Mouse (Mus musculus): ENCODE results near the gene Aptx. TPM values are rescaled to one million over a fixed set of nuclear protein-coding genes. Genes with fewer than 3 reads are reported as not detected.

Gene Aptx
- polyA plus RNA-seq, 1 experiment from 2014 or later: 50.8 TPM

- no peaks in the 10 kb centered on the region for H3K9me3 ChIP-seq
- 0 out of 2 replicates have a peak, but pooled peaks cover 3% of the 10 kb centered on the region for H3K36me3 ChIP-seq
- H3K27me3 ChIP-seq: no peaks in the 10 kb centered on the region
- ATAC-seq (ENCODE audit: low FRiP score, low read depth): no peak
- peak overlapping the region; percentile 70 for H3K4me3 ChIP-seq
- WGBS: 85% methylated on average over 3 of the region's 3 CpGs
- H3K9ac ChIP-seq (replicated peaks): no peak overlapping the region
- H3K27ac ChIP-seq (replicated peaks): no peak overlapping the region
- H3K4me1 ChIP-seq: peaks cover 25% of the 10 kb centered on the region
- H3K4me2 ChIP-seq (replicated peaks): peak overlapping the region; percentile 75
Observed at GRCm38 (mm10) chr4:40701796-40702195, 1.2 kb downstream of the Aptx start.

- Histone ChIP-seq H3K27me3 (no peaks in the 10 kb centered on the region), H3K36me3 (peaks cover 16% of the 10 kb centered on the region), H3K27ac (replicated peaks) (no peak overlapping the region), H3K4me3 (no peak overlapping the region), H3K4me2 (replicated peaks) (no peak overlapping the region), H3K9ac (replicated peaks) (no peak overlapping the region), H3K9me3 (no peaks in the 10 kb centered on the region), H3K4me1 (peaks cover 25% of the 10 kb centered on the region)
- 85% methylated on average over 8 of the region's 8 CpGs for WGBS
- no peak for ATAC-seq (ENCODE audit: low FRiP score, low read depth)
Observed at GRCm38 (mm10) chr4:40700216-40700615, 2.8 kb downstream of the Aptx start.

GRCm38 (mm10) chr4:40697059-40697458 lies 5.9 kb downstream of the Aptx start:
- WGBS: 85% methylated on average over 7 of the region's 7 CpGs
- Histone ChIP-seq H3K9me3 (no peaks in the 10 kb centered on the region), H3K4me3 (no peak overlapping the region), H3K9ac (replicated peaks) (no peak overlapping the region), H3K27me3 (no peaks in the 10 kb centered on the region), H3K36me3 (peaks cover 45% of the 10 kb centered on the region), H3K27ac (replicated peaks) (no peak overlapping the region), H3K4me2 (replicated peaks) (no peak overlapping the region), H3K4me1 (peaks cover 11% of the 10 kb centered on the region)
- no peak for ATAC-seq (ENCODE audit: low FRiP score, low read depth)

DNA sequence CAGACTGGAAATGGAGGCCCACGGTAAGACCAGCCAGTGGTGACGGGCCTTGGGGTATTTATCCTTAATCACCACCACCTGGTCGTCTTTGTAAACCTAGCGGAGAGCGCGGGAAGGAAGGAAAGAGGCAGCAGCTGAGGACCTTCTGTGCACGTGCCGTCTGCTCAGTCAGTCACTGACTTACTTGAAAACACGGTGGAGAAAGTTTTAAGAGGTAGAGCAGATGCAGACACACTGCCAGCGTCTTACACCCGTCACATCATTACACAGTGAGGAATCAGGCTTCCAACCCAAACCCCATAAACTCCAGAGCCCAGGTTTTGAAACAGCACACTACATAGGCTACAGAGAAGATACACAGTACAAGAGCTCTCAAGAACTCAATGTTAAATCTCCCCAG lies 11.9 kb downstream of the Aptx start:
- Histone ChIP-seq H3K4me1 (no peaks in the 10 kb centered on the region), H3K4me2 (replicated peaks) (no peak overlapping the region), H3K9ac (replicated peaks) (no peak overlapping the region), H3K36me3 (peaks cover 79% of the 10 kb centered on the region), H3K9me3 (no peaks in the 10 kb centered on the region), H3K27me3 (no peaks in the 10 kb centered on the region), H3K27ac (replicated peaks) (no peak overlapping the region), H3K4me3 (no peak overlapping the region)
- WGBS: 82% methylated on average over 11 of the region's 11 CpGs
- ATAC-seq (ENCODE audit: low FRiP score, low read depth): no peak

DNA sequence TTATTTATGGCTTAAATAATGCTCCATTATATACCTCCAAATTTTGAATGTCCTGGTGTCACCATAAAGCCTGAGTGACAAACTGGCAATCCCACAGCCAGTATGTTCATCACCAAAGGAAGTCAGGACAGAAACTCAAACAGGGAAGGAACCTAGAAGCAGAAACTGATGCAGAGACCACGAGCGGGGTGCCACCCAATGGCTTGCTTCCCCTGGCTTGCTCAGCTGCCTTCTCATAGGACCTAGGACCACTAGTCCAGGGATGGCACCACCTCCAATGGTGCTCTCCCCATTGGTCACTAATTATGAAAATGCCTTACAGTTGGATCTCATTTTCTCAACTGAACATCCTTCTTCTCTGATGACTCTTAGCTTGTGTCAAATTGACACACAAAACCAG lies 19.7 kb downstream of the Aptx start:
- Histone ChIP-seq H3K27ac (replicated peaks) (no peak overlapping the region), H3K36me3 (peaks cover 28% of the 10 kb centered on the region), H3K27me3 (no peaks in the 10 kb centered on the region), H3K4me1 (no peaks in the 10 kb centered on the region), H3K4me2 (replicated peaks) (no peak overlapping the region), H3K9ac (replicated peaks) (no peak overlapping the region), H3K4me3 (no peak overlapping the region), H3K9me3 (no peaks in the 10 kb centered on the region)
- no peak for ATAC-seq (ENCODE audit: low FRiP score, low read depth)
- WGBS: 87% methylated on average over 2 of the region's 2 CpGs

DNA sequence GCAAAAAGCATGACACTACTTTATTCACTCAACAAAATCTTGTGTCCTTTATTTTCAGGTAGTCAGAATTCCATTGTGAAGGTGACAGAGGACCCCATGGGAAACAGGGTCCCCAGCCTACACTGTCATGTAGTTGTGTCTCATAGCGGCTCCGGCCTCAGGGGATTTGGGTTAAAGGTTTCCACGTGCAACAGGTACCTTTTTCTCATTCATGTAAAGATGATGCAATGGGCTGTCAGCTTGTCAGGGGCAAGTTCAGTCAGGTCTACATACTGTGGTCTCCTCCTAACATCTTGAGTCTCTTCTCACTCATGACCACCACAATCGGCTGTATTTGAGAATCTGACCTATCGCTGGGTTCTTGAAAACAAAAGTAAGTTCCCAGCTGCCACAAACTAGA lies 20.6 kb downstream of the Aptx start:
- WGBS: 97% methylated on average over 5 of the region's 5 CpGs
- Histone ChIP-seq H3K36me3 (peaks cover 20% of the 10 kb centered on the region), H3K27me3 (0 out of 2 replicates have a peak, but pooled peaks cover 2% of the 10 kb centered on the region), H3K27ac (replicated peaks) (no peak overlapping the region), H3K4me1 (no peaks in the 10 kb centered on the region), H3K4me3 (no peak overlapping the region), H3K9ac (replicated peaks) (no peak overlapping the region), H3K4me2 (replicated peaks) (no peak overlapping the region), H3K9me3 (no peaks in the 10 kb centered on the region)
- 0 out of 2 replicates have a peak, but pooled peaks have one; percentile 7 for ATAC-seq (ENCODE audit: low FRiP score, low read depth)

GRCm38 (mm10) chr4:40681908-40682307 lies 21.1 kb downstream of the Aptx start:
- no peak overlapping the region for H3K4me2 ChIP-seq (replicated peaks)
- H3K9ac ChIP-seq (replicated peaks): no peak overlapping the region
- WGBS: 28% methylated on average over 3 of the region's 3 CpGs
- H3K36me3 ChIP-seq: peaks cover 17% of the 10 kb centered on the region
- peaks cover 3% of the 10 kb centered on the region; the same call in 1 of the 2 replicates for H3K4me1 ChIP-seq
- no peak overlapping the region for H3K27ac ChIP-seq (replicated peaks)
- H3K9me3 ChIP-seq: no peaks in the 10 kb centered on the region
- H3K27me3 ChIP-seq: 0 out of 2 replicates have a peak, but pooled peaks cover 2% of the 10 kb centered on the region
- ATAC-seq (ENCODE audit: low FRiP score, low read depth): no peak
- H3K4me3 ChIP-seq: no peak overlapping the region

- H3K27ac ChIP-seq (replicated peaks): no peak overlapping the region
- peaks cover 11% of the 10 kb centered on the region; the same call in 1 of the 2 replicates for H3K4me1 ChIP-seq
- ATAC-seq (ENCODE audit: low FRiP score, low read depth): 0 out of 2 replicates have a peak, but pooled peaks have one; percentile 4
- 48% methylated on average over 5 of the region's 5 CpGs for WGBS
- H3K36me3 ChIP-seq: 0 out of 2 replicates have a peak, but pooled peaks cover 2% of the 10 kb centered on the region
- H3K4me3 ChIP-seq: no peak overlapping the region
- no peak overlapping the region for H3K4me2 ChIP-seq (replicated peaks)
- no peaks in the 10 kb centered on the region for H3K9me3 ChIP-seq
- H3K9ac ChIP-seq (replicated peaks): no peak overlapping the region
- 0 out of 2 replicates have a peak, but pooled peaks cover 2% of the 10 kb centered on the region for H3K27me3 ChIP-seq
Observed at GRCm38 (mm10) chr4:40680250-40680860, 22.6 kb downstream of the Aptx start.

DNA sequence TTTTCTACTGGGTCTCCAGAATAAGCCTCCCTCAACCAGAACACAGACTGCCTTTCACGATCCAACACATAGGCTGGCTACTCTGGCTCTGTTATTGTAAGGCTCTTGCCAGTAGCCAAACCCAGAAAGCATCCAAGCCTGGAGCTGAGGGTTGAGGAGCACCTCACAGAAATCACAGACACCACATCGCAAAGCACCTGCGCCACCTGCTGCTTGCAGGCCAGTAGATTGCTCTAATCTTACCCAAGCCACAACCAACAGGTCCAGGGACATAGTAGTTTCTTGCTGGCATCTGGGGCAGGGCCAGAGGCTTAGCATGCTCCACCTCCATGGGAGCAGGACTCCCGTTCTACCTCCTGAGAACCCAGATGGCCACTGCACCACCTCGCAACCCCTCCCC lies 25.9 kb downstream of the Aptx start:
- H3K9me3 ChIP-seq: no peaks in the 10 kb centered on the region
- no peak overlapping the region for H3K27ac ChIP-seq (replicated peaks)
- H3K4me2 ChIP-seq (replicated peaks): no peak overlapping the region
- no peak for ATAC-seq (ENCODE audit: low FRiP score, low read depth)
- H3K9ac ChIP-seq (replicated peaks): no peak overlapping the region
- H3K4me1 ChIP-seq: peaks cover 11% of the 10 kb centered on the region; the same call in 1 of the 2 replicates
- H3K4me3 ChIP-seq: no peak overlapping the region
- WGBS: 40% methylated on average over 4 of the region's 5 CpGs
- 0 out of 2 replicates have a peak, but pooled peaks cover 2% of the 10 kb centered on the region for H3K27me3 ChIP-seq
- no peaks in the 10 kb centered on the region for H3K36me3 ChIP-seq

- no peak overlapping the region for H3K27ac ChIP-seq (replicated peaks)
- H3K9ac ChIP-seq (replicated peaks): no peak overlapping the region
- H3K4me3 ChIP-seq: no peak overlapping the region
- peaks cover 11% of the 10 kb centered on the region; the same call in 1 of the 2 replicates for H3K4me1 ChIP-seq
- no peaks in the 10 kb centered on the region for H3K9me3 ChIP-seq
- H3K27me3 ChIP-seq: 0 out of 2 replicates have a peak, but pooled peaks cover 2% of the 10 kb centered on the region
- peak overlapping the region; percentile 34; the same call in 1 of the 2 replicates for H3K4me2 ChIP-seq (replicated peaks)
- no peaks in the 10 kb centered on the region for H3K36me3 ChIP-seq
- ATAC-seq (ENCODE audit: low FRiP score, low read depth): 0 out of 2 replicates have a peak, but pooled peaks have one; percentile 12
- WGBS: 20% methylated on average over 14 of the region's 14 CpGs
Observed at GRCm38 (mm10) chr4:40676338-40676737, 26.7 kb downstream of the Aptx start.

DNA sequence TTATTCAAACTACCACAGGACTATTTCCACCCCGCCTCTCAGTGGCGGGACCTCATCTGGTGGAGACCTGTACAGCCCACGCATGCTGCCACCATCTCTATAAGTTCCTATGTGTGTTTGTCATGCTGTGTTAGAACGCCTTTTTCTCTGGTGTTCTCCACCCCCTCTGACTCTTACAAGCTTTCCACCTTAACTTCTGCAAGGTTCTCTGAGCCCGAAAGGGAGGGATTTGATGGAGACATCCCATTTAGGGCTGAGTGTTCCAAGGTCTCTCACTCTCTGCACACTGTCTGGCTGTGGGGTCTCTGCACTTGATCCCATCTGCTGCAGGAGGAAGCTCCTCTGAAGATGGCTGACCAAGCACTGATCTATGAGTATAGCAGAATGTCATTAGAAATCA lies 29.5 kb downstream of the Aptx start:
- Histone ChIP-seq H3K4me1 (peaks cover 11% of the 10 kb centered on the region; the same call in 1 of the 2 replicates), H3K4me2 (replicated peaks) (no peak overlapping the region), H3K9ac (replicated peaks) (no peak overlapping the region), H3K36me3 (no peaks in the 10 kb centered on the region), H3K9me3 (no peaks in the 10 kb centered on the region), H3K27me3 (0 out of 2 replicates have a peak, but pooled peaks cover 2% of the 10 kb centered on the region), H3K4me3 (no peak overlapping the region), H3K27ac (replicated peaks) (no peak overlapping the region)
- ATAC-seq (ENCODE audit: low FRiP score, low read depth): no peak
- 94% methylated on average over 5 of the region's 5 CpGs for WGBS

DNA sequence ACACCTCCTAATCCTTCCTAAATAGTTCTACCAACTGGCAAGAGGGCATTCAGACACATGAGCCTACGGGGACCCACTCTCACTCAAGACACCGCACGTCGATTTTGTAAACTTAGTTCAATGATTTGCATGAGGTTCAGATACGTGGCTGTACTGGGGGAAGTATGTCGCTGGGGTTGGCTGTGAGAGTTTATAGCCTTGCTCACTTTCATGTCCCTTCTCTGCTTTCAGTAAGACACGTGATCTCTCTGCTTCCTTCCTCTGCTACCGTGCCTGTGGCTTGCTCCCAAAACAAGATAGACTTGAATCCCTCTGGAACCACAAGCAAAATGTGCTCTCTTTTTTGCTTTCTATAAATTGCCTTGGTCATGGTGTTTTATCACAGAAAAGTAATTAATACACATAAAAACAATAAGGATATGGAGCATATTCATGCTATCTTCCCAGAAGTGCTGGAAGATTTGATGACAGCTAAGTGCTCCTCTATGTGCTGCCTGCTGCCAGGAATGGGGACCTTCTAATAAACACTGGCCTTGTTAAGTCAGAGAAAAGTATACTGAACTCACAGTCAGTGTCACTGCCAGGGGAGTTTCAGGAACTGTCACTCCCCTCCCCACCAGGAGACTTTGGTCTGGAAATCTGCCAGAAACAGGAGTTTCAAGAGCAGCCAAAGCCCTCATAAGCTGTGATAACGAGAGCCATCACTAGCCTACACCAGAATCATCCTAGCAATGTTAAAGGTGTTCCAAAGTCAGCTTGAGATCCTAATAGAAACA lies 36.6 kb downstream of the Aptx start:
- H3K27ac ChIP-seq (replicated peaks): no peak overlapping the region
- WGBS: 88% methylated on average over 9 of the region's 9 CpGs
- H3K9me3 ChIP-seq: no peaks in the 10 kb centered on the region
- H3K27me3 ChIP-seq: no peaks in the 10 kb centered on the region
- H3K4me3 ChIP-seq: no peak overlapping the region
- no peaks in the 10 kb centered on the region for H3K4me1 ChIP-seq
- H3K36me3 ChIP-seq: no peaks in the 10 kb centered on the region
- no peak for ATAC-seq (ENCODE audit: low FRiP score, low read depth)
- no peak overlapping the region for H3K4me2 ChIP-seq (replicated peaks)
- no peak overlapping the region for H3K9ac ChIP-seq (replicated peaks)
